Mouse (Mus musculus) CH12.LX (cell line): ENCODE data around the gene Zc3h15. TPM values are rescaled to one million over a fixed set of nuclear protein-coding genes. Genes with fewer than 3 reads are reported as not detected.

Source experiments
- DNase-seq: peaks from one replicate; pipeline ENCODE4 v3.0.0-alpha.2; 2013; ENCODE audit errors: extremely low read depth
- H3K27ac ChIP-seq: 2 replicates; pipeline ENCODE4 v1.5.1; 2012; ENCODE audit warnings: low read depth, mild to moderate bottlenecking, control low read depth, moderate library complexity; ENCODE audit not compliant: insufficient read depth
- H3K27me3 ChIP-seq: replicated peaks from 2 replicates; pipeline ENCODE3; 2012; ENCODE audit warnings: inconsistent platforms
- H3K36me3 ChIP-seq, 2 experiments: replicated peaks in 1 of 2; 2 replicates each; pipeline versions ENCODE3 to v1.6.1; 2012; ENCODE audit warnings: inconsistent platforms in 1 of 2, low read length in 1 of 2, mild to moderate bottlenecking in 1 of 2, mixed read lengths in 1 of 2, moderate library complexity in 1 of 2; ENCODE audit not compliant: control insufficient read depth in 1 of 2, insufficient read depth in 1 of 2
- H3K4me1 ChIP-seq, 2 experiments: 2 replicates each; pipeline ENCODE4 v1.6.1; 2012; ENCODE audit warnings: inconsistent platforms in 1 of 2, moderate library complexity in 1 of 2; ENCODE audit not compliant: insufficient read depth in 2 of 2, control insufficient read depth in 1 of 2
- H3K4me2 ChIP-seq: 2 replicates; pipeline ENCODE4 v1.6.1; 2012; ENCODE audit warnings: low read depth, mild to moderate bottlenecking, control low read depth; ENCODE audit not compliant: poor library complexity, insufficient read depth, severe bottlenecking
- H3K4me3 ChIP-seq, 3 experiments: fragments of 150-350 bp in 1 of 3; sonication (generic) in 1 of 3; replicated peaks in 1 of 3; 2 replicates each; pipeline versions ENCODE3 to v1.5.1; 2011 to 2012; ENCODE audit warnings: low read depth in 2 of 3, low read length in 2 of 3, mild to moderate bottlenecking in 2 of 3, moderate library complexity in 2 of 3, control low read depth in 1 of 3, improper control_type of control experiment in 1 of 3, inconsistent platforms in 1 of 3, mixed read lengths in 1 of 3; ENCODE audit not compliant: poor library complexity in 1 of 3
- H3K79me2 ChIP-seq: replicated peaks from 2 replicates; pipeline ENCODE4 v1.6.1; 2012; ENCODE audit warnings: mild to moderate bottlenecking, moderate library complexity; ENCODE audit not compliant: control insufficient read depth, poor library complexity, insufficient read depth, severe bottlenecking; ENCODE audit errors: extremely low read depth
- H3K9ac ChIP-seq: 2 replicates; pipeline ENCODE4 v1.6.1; 2012; ENCODE audit warnings: low read depth, mild to moderate bottlenecking, control low read depth, moderate library complexity; ENCODE audit not compliant: insufficient read depth
- H3K9me3 ChIP-seq: replicated peaks from 2 replicates; pipeline ENCODE3; 2012; ENCODE audit warnings: low read length, inconsistent platforms, mixed read lengths
- CHD1 ChIP-seq: IDR thresholded peaks from 2 replicates; pipeline ENCODE4 v1.6.1; 2012; ENCODE audit warnings: low read depth, low read length, improper control_type of control experiment, inconsistent platforms
- CHD2 ChIP-seq: IDR thresholded peaks from 2 replicates; pipeline ENCODE4 v1.6.1; 2011; ENCODE audit warnings: low read length, improper control_type of control experiment
- CTCF ChIP-seq, 2 experiments: IDR thresholded peaks in 1 of 2; conservative IDR thresholded peaks in 1 of 2; 2 replicates each; pipeline ENCODE4 v1.5.1; 2011 to 2012; ENCODE audit warnings: low read depth in 2 of 2, low read length in 2 of 2, improper control_type of control experiment in 1 of 2, inconsistent platforms in 1 of 2, mild to moderate bottlenecking in 1 of 2, moderate library complexity in 1 of 2
- ELF1 ChIP-seq: IDR thresholded peaks from 2 replicates; pipeline ENCODE4 v1.6.1; 2014; ENCODE audit warnings: low read depth, mild to moderate bottlenecking, inconsistent platforms, low read length, improper control_type of control experiment
- ETS1 ChIP-seq: conservative IDR thresholded peaks from 2 replicates; pipeline ENCODE4 v1.6.1; 2012; ENCODE audit warnings: low read depth, mild to moderate bottlenecking, inconsistent platforms, low read length, improper control_type of control experiment, moderate library complexity
- GABPA ChIP-seq: IDR thresholded peaks from 2 replicates; pipeline ENCODE4 v1.6.1; 2012; ENCODE audit warnings: low read depth, low read length, improper control_type of control experiment, inconsistent platforms; ENCODE audit not compliant: insufficient replicate concordance
- HCFC1 ChIP-seq: IDR thresholded peaks from 2 replicates; pipeline ENCODE4 v1.6.1; 2012; ENCODE audit warnings: low read depth, mild to moderate bottlenecking, inconsistent platforms, low read length, improper control_type of control experiment
- JUN ChIP-seq: IDR thresholded peaks from 2 replicates; pipeline ENCODE4 v1.6.1; 2011; ENCODE audit warnings: low read depth, mild to moderate bottlenecking, low read length, improper control_type of control experiment, moderate library complexity; ENCODE audit not compliant: insufficient read depth
- JUND ChIP-seq: conservative IDR thresholded peaks from 2 replicates; pipeline ENCODE4 v1.6.1; 2011; ENCODE audit warnings: low read depth, low read length, improper control_type of control experiment
- MAFK ChIP-seq: IDR thresholded peaks from 2 replicates; pipeline ENCODE4 v1.6.1; 2011; ENCODE audit warnings: low read length, improper control_type of control experiment; ENCODE audit not compliant: insufficient replicate concordance
- MAX ChIP-seq: IDR thresholded peaks from 2 replicates; pipeline ENCODE4 v1.6.1; 2011; ENCODE audit warnings: low read length, improper control_type of control experiment
- MEF2A ChIP-seq: IDR thresholded peaks from 2 replicates; pipeline ENCODE4 v1.6.1; 2014; ENCODE audit warnings: low read depth, mild to moderate bottlenecking, inconsistent platforms, low read length, improper control_type of control experiment, borderline replicate concordance
- MYC ChIP-seq: IDR thresholded peaks from 2 replicates; pipeline ENCODE4 v1.6.1; 2011; ENCODE audit warnings: low read depth, mild to moderate bottlenecking, improper control_type of control experiment, low read length
- NRF1 ChIP-seq: IDR thresholded peaks from 2 replicates; pipeline ENCODE4 v1.6.1; 2014; ENCODE audit warnings: low read depth, mild to moderate bottlenecking, inconsistent platforms, low read length, improper control_type of control experiment, moderate library complexity
- PAX5 ChIP-seq: IDR thresholded peaks from 2 replicates; pipeline ENCODE4 v1.6.1; 2012; ENCODE audit warnings: low read length, inconsistent platforms, mixed read lengths
- POLR2A ChIP-seq: IDR thresholded peaks from 2 replicates; pipeline ENCODE4 v1.6.1; 2011; ENCODE audit warnings: low read depth, mild to moderate bottlenecking, improper control_type of control experiment, low read length
- POLR2AphosphoS2 ChIP-seq: IDR thresholded peaks from 2 replicates; pipeline ENCODE4 v1.6.1; 2011; ENCODE audit warnings: low read depth, low read length, improper control_type of control experiment
- TBP ChIP-seq: conservative IDR thresholded peaks from 2 replicates; pipeline ENCODE4 v1.6.1; 2011; ENCODE audit warnings: low read depth, low read length, improper control_type of control experiment
- TCF12 ChIP-seq: IDR thresholded peaks from 2 replicates; pipeline ENCODE4 v1.6.1; 2014; ENCODE audit warnings: low read depth, mild to moderate bottlenecking, inconsistent platforms, low read length, improper control_type of control experiment
- UBTF ChIP-seq: IDR thresholded peaks from 2 replicates; pipeline ENCODE4 v1.6.1; 2012; ENCODE audit warnings: low read depth, mild to moderate bottlenecking, inconsistent platforms, low read length, improper control_type of control experiment, moderate library complexity
- USF1 ChIP-seq: IDR thresholded peaks from 2 replicates; pipeline ENCODE4 v1.6.1; 2014; ENCODE audit warnings: low read depth, mild to moderate bottlenecking, inconsistent platforms, low read length, improper control_type of control experiment
- USF2 ChIP-seq: conservative IDR thresholded peaks from 2 replicates; pipeline ENCODE4 v1.6.1; 2011; ENCODE audit warnings: low read depth, low read length, improper control_type of control experiment
- ZC3H11A ChIP-seq: IDR thresholded peaks from 2 replicates; pipeline ENCODE4 v1.6.1; 2012; ENCODE audit warnings: low read depth, mild to moderate bottlenecking, inconsistent platforms, low read length, improper control_type of control experiment
- ZMIZ1 ChIP-seq: IDR thresholded peaks from 2 replicates; pipeline ENCODE4 v1.6.1; 2012; ENCODE audit warnings: low read depth, mild to moderate bottlenecking, inconsistent platforms, low read length, improper control_type of control experiment
- ZNF384 ChIP-seq: IDR thresholded peaks from 2 replicates; pipeline ENCODE4 v1.6.1; 2012; ENCODE audit warnings: low read depth, low read length, improper control_type of control experiment, inconsistent platforms
- dilution Hi-C: fragments of 300-500 bp; cut with MboI; formaldehyde crosslinking; loops from 2 replicates; pipeline ENCODE4 v1.14.3; 2020; ENCODE audit warnings: low sequenced_read_pairs; ENCODE audit not compliant: extremely low pct_unique_long_range_greater_than_20kb, extremely low pct_ligation_motif_present
- in situ Hi-C: fragments of 300-500 bp; cut with MboI; formaldehyde crosslinking; loops from 3 replicates; pipeline ENCODE4 v1.14.3; 2019; ENCODE audit warnings: low sequenced_read_pairs, low pct_ligation_motif_present, low pct_unique_long_range_greater_than_20kb, mixed read lengths
- polyA plus RNA-seq: library from polyadenylated mRNA; unstranded; fragments of >175 nt; gene quantifications from 2 replicates; pipeline ENCODE4 v1.2.1, GENCODE M21; 2012; ENCODE audit warnings: low read depth; ENCODE audit not compliant: insufficient read length
- total RNA-seq, 2 experiments: library from RNA; depleted of rRNA; stranded (reverse); fragments of 300-350 nt in 1 of 2; fragments of >200 nt in 1 of 2; gene quantifications; 2 replicates each; pipeline ENCODE4 v1.2.3; 2012 to 2014

Gene Zc3h15
- total and polyA plus RNA-seq, 3 experiments, result 172 to 277 (median 233) TPM

GRCm38 (mm10) chr2:83683731-83684519 is 39.7 kb downstream of the Zc3h15 start:
- Histone ChIP-seq H3K4me3 (no peak overlapping the region), H3K4me1 (no peaks in the 10 kb centered on the region), H3K4me2 (no peak overlapping the region), H3K36me3 (peaks cover 7 to 27% of the 10 kb centered on the region in 2 experiments), H3K79me2 (no peaks in the 10 kb centered on the region), H3K9ac (no peak overlapping the region), H3K9me3 (peaks cover 7% of the 10 kb centered on the region), H3K27me3 (no peaks in the 10 kb centered on the region), H3K27ac (no peak overlapping the region)
- TF ChIP-seq USF2 (no peak), POLR2AphosphoS2 (no peak), GABPA (no peak), TBP (no peak), CHD1 (no peak), ELF1 (no peak), HCFC1 (no peak), CTCF (conservative IDR thresholded peaks at IDR 0.05 in 1 of 2, IDR thresholded peaks at IDR 0.05 in 1 of 2; ENCODE audit: low read depth in 2 of 2, low read length in 2 of 2) (no peak), ZNF384 (no peak), TCF12 (no peak), MYC (no peak), USF1 (no peak), UBTF (no peak), JUN (no peak), PAX5 (no peak), JUND (no peak), MEF2A (no peak), ZMIZ1 (no peak), POLR2A (no peak), ETS1 (no peak)
- DNase-seq, result no peak
- dilution Hi-C loops (no loop called here), in situ Hi-C loops (no loop called here)

GRCm38 (mm10) chr2:83684691-83685090 is 40.5 kb downstream of the Zc3h15 start:
- in situ Hi-C loops (no loop called here), dilution Hi-C loops (no loop called here)
- Histone ChIP-seq H3K9ac (no peak overlapping the region), H3K79me2 (no peaks in the 10 kb centered on the region), H3K4me1 (no peaks in the 10 kb centered on the region), H3K4me2 (no peak overlapping the region), H3K27ac (no peak overlapping the region), H3K9me3 (peaks cover 12% of the 10 kb centered on the region), H3K4me3 (no peak overlapping the region), H3K36me3 (peaks cover 12 to 31% of the 10 kb centered on the region in 2 experiments), H3K27me3 (no peaks in the 10 kb centered on the region)
- no peak for DNase-seq
- no peak for TF ChIP-seq CTCF (conservative IDR thresholded peaks at IDR 0.05 in 1 of 2, IDR thresholded peaks at IDR 0.05 in 1 of 2; ENCODE audit: low read depth in 2 of 2, low read length in 2 of 2)
- TF ChIP-seq ZC3H11A, result no peak
- TF ChIP-seq ELF1, result no peak
- TF ChIP-seq MAFK, result no peak
- no peak for TF ChIP-seq ETS1
- TF ChIP-seq MAX, result no peak
- no peak for TF ChIP-seq PAX5
- TF ChIP-seq UBTF, result no peak
- TF ChIP-seq NRF1, result no peak
- no peak for TF ChIP-seq ZMIZ1
- no peak for TF ChIP-seq USF2
- TF ChIP-seq GABPA, result no peak
- no peak for TF ChIP-seq CHD2
